Mouse (Mus musculus) kidney, adult 18-20 months (tissue): Measurements from ENCODE around the gene Flg.

Experiments used
- DNase-seq: peaks from one replicate; pipeline ENCODE4 v3.0.0; 2021

Gene Flg

GRCm38 (mm10) chr3:93273223-93273622, at the start of gene Flg:
TSS of gene Flg (plus strand) at chr3:93273523.
- DNase-seq, result no peak

GRCm38 (mm10) chr3:93297542-93297941, 24.2 kb downstream of the Flg start:
- DNase-seq, result no peak

- DNase-seq, result no peak
Measured at GRCm38 (mm10) chr3:93299832-93300231, 26.5 kb downstream of the Flg start.

- DNase-seq, result peak; percentile 19
Measured at GRCm38 (mm10) chr3:93301896-93302295, 28.6 kb downstream of the Flg start.

GRCm38 (mm10) chr3:93306142-93306541, 32.8 kb downstream of the Flg start:
- DNase-seq, result no peak

GRCm38 (mm10) chr3:93311371-93311770, 38.0 kb downstream of the Flg start:
- no peak for DNase-seq

- no peak for DNase-seq
Measured at GRCm38 (mm10) chr3:93314388-93314787, 41.1 kb downstream of the Flg start.

- DNase-seq, result no peak
Measured at GRCm38 (mm10) chr3:93319449-93319848, 46.1 kb downstream of the Flg start, which contains the start of gene Hrnr. TSS of gene Hrnr (plus strand) at chr3:93319749.

GRCm38 (mm10) chr3:93337749-93338148, 64.4 kb downstream of the Flg start:
- DNase-seq, result no peak

- DNase-seq, result no peak
Measured at GRCm38 (mm10) chr3:93340021-93340420, 66.7 kb downstream of the Flg start.
